Mouse (Mus musculus): ENCODE measurements at regions not wholly inside any gene's neighbourhood (a gene's known extent, or its start where the extent isn't known, plus 50 kb on each side); places are given as distances from the start of the nearest gene placed in this dataset.

GRCm38 (mm10) chr1:189993221-189993620 lies 71.1 kb upstream of the Smyd2 start:
- 0 out of 2 replicates have a peak, but pooled peaks cover 2% of the 10 kb centered on the region for H3K27me3 ChIP-seq (replicated peaks; ENCODE audit: control insufficient read depth, insufficient read depth, low read length)
- peak; percentile 57 for DNase-seq
- no peak overlapping the region for H3K27ac ChIP-seq (ENCODE audit: insufficient read depth, low read depth, low read length)

GRCm38 (mm10) chr1:189991089-189991488 lies 68.9 kb upstream of the Smyd2 start:
- 0 out of 2 replicates have a peak, but pooled peaks cover 2% of the 10 kb centered on the region for H3K27me3 ChIP-seq (replicated peaks; ENCODE audit: control insufficient read depth, insufficient read depth, low read length)
- 90% methylated on average over 3 of the region's 3 CpGs for WGBS

More at GRCm38 (mm10) chr1:189993221-189993620, 71.1 kb upstream of the Smyd2 start:
- no peaks in the 10 kb centered on the region for H3K4me1 ChIP-seq (ENCODE audit: control insufficient read depth, insufficient read depth, low read length)
- H3K36me3 ChIP-seq (ENCODE audit: control insufficient read depth, insufficient read depth, low read length), result no peaks in the 10 kb centered on the region
- no peak for TF ChIP-seq CTCF (conservative IDR thresholded peaks at IDR 0.05; ENCODE audit: insufficient read depth, insufficient read length, low read depth, low read length)
- TF ChIP-seq POLR2A (IDR thresholded peaks at IDR 0.05; ENCODE audit: low read depth, low read length), result no peak
- H3K4me3 ChIP-seq (ENCODE audit: insufficient read depth, low read depth, low read length), result no peak overlapping the region
- 78% methylated on average over 3 of the region's 3 CpGs for WGBS

GRCm38 (mm10) chr1:189990046-189990622 lies 68.0 kb upstream of the Smyd2 start:
- DNase-seq, result no peak
- H3K4me1 ChIP-seq (ENCODE audit: control insufficient read depth, insufficient read depth, low read length), result no peaks in the 10 kb centered on the region
- 27% methylated on average over 11 of the region's 11 CpGs for WGBS

More at GRCm38 (mm10) chr1:189991089-189991488, 68.9 kb upstream of the Smyd2 start:
- TF ChIP-seq CTCF (conservative IDR thresholded peaks at IDR 0.05; ENCODE audit: insufficient read depth, insufficient read length, low read depth, low read length) (no peak), POLR2A (IDR thresholded peaks at IDR 0.05; ENCODE audit: low read depth, low read length) (no peak)
- no peaks in the 10 kb centered on the region for H3K4me1 ChIP-seq (ENCODE audit: control insufficient read depth, insufficient read depth, low read length)
- H3K4me3 ChIP-seq (ENCODE audit: insufficient read depth, low read depth, low read length), result no peak overlapping the region
- H3K36me3 ChIP-seq (ENCODE audit: control insufficient read depth, insufficient read depth, low read length), result no peaks in the 10 kb centered on the region
- no peak overlapping the region for H3K27ac ChIP-seq (ENCODE audit: insufficient read depth, low read depth, low read length)
- no peak for DNase-seq

GRCm38 (mm10) chr1:189989376-189989775 lies 67.2 kb upstream of the Smyd2 start:
- 22% methylated on average over 14 of the region's 14 CpGs for WGBS
- H3K36me3 ChIP-seq (ENCODE audit: control insufficient read depth, insufficient read depth, low read length), result no peaks in the 10 kb centered on the region
- no peaks in the 10 kb centered on the region for H3K4me1 ChIP-seq (ENCODE audit: control insufficient read depth, insufficient read depth, low read length)
- 0 out of 2 replicates have a peak, but pooled peaks cover 2% of the 10 kb centered on the region for H3K27me3 ChIP-seq (replicated peaks; ENCODE audit: control insufficient read depth, insufficient read depth, low read length)
- no peak for DNase-seq
- no peak overlapping the region for H3K27ac ChIP-seq (ENCODE audit: insufficient read depth, low read depth, low read length)
- H3K4me3 ChIP-seq (ENCODE audit: insufficient read depth, low read depth, low read length), result no peak overlapping the region
- TF ChIP-seq CTCF (conservative IDR thresholded peaks at IDR 0.05; ENCODE audit: insufficient read depth, insufficient read length, low read depth, low read length) (no peak), POLR2A (IDR thresholded peaks at IDR 0.05; ENCODE audit: low read depth, low read length) (no peak)

More at GRCm38 (mm10) chr1:189990046-189990622, 68.0 kb upstream of the Smyd2 start:
- Histone ChIP-seq H3K27me3 (replicated peaks; ENCODE audit: control insufficient read depth, insufficient read depth, low read length) (0 out of 2 replicates have a peak, but pooled peaks cover 2% of the 10 kb centered on the region), H3K36me3 (ENCODE audit: control insufficient read depth, insufficient read depth, low read length) (no peaks in the 10 kb centered on the region), H3K4me3 (ENCODE audit: insufficient read depth, low read depth, low read length) (no peak overlapping the region), H3K27ac (ENCODE audit: insufficient read depth, low read depth, low read length) (no peak overlapping the region)
- TF ChIP-seq POLR2A (IDR thresholded peaks at IDR 0.05; ENCODE audit: low read depth, low read length) (no peak), CTCF (conservative IDR thresholded peaks at IDR 0.05; ENCODE audit: insufficient read depth, insufficient read length, low read depth, low read length) (no peak)

GRCm38 (mm10) chr1:189988864-189989263 lies 66.7 kb upstream of the Smyd2 start:
- H3K4me3 ChIP-seq (ENCODE audit: insufficient read depth, low read depth, low read length), result no peak overlapping the region
- H3K36me3 ChIP-seq (ENCODE audit: control insufficient read depth, insufficient read depth, low read length), result no peaks in the 10 kb centered on the region
- 0 out of 2 replicates have a peak, but pooled peaks cover 2% of the 10 kb centered on the region for H3K27me3 ChIP-seq (replicated peaks; ENCODE audit: control insufficient read depth, insufficient read depth, low read length)
- H3K27ac ChIP-seq (ENCODE audit: insufficient read depth, low read depth, low read length), result no peak overlapping the region
- TF ChIP-seq POLR2A (IDR thresholded peaks at IDR 0.05; ENCODE audit: low read depth, low read length) (no peak), CTCF (conservative IDR thresholded peaks at IDR 0.05; ENCODE audit: insufficient read depth, insufficient read length, low read depth, low read length) (no peak)
- DNase-seq, result no peak
- no peaks in the 10 kb centered on the region for H3K4me1 ChIP-seq (ENCODE audit: control insufficient read depth, insufficient read depth, low read length)
- WGBS, result 99% methylated on average over 3 of the region's 3 CpGs

- Histone ChIP-seq H3K4me3 (ENCODE audit: insufficient read depth, low read depth, low read length) (no peak overlapping the region), H3K4me1 (ENCODE audit: control insufficient read depth, insufficient read depth, low read length) (no peaks in the 10 kb centered on the region), H3K27ac (ENCODE audit: insufficient read depth, low read depth, low read length) (no peak overlapping the region), H3K27me3 (replicated peaks; ENCODE audit: control insufficient read depth, insufficient read depth, low read length) (0 out of 2 replicates have a peak, but pooled peaks cover 2% of the 10 kb centered on the region), H3K36me3 (ENCODE audit: control insufficient read depth, insufficient read depth, low read length) (no peaks in the 10 kb centered on the region)
- WGBS, result 71% methylated on average over 11 of the region's 11 CpGs
- TF ChIP-seq CTCF (conservative IDR thresholded peaks at IDR 0.05; ENCODE audit: insufficient read depth, insufficient read length, low read depth, low read length) (no peak; the same call in 1 of the 2 replicates), POLR2A (IDR thresholded peaks at IDR 0.05; ENCODE audit: low read depth, low read length) (no peak)
- DNase-seq, result no peak
Measured at GRCm38 (mm10) chr1:189985516-189986205, 63.5 kb upstream of the Smyd2 start.

GRCm38 (mm10) chr1:189978244-189978643 lies 56.1 kb upstream of the Smyd2 start:
- Histone ChIP-seq H3K36me3 (ENCODE audit: control insufficient read depth, insufficient read depth, low read length) (no peaks in the 10 kb centered on the region), H3K27ac (ENCODE audit: insufficient read depth, low read depth, low read length) (no peak overlapping the region), H3K27me3 (replicated peaks; ENCODE audit: control insufficient read depth, insufficient read depth, low read length) (no peaks in the 10 kb centered on the region), H3K4me3 (ENCODE audit: insufficient read depth, low read depth, low read length) (no peak overlapping the region), H3K4me1 (ENCODE audit: control insufficient read depth, insufficient read depth, low read length) (no peaks in the 10 kb centered on the region)
- TF ChIP-seq POLR2A (IDR thresholded peaks at IDR 0.05; ENCODE audit: low read depth, low read length) (no peak), CTCF (conservative IDR thresholded peaks at IDR 0.05; ENCODE audit: insufficient read depth, insufficient read length, low read depth, low read length) (no peak)
- WGBS, result 61% methylated on average over 10 of the region's 10 CpGs
- DNase-seq, result no peak

All from kidney, adult 2 months (tissue).